Mouse (Mus musculus): ENCODE measurements around the gene Bfsp2.

Bfsp2 gene

GRCm38 (mm10) chr9:103480603-103481220 is 492 bp upstream of the Bfsp2 start:
- no peak for DNase-seq

GRCm38 (mm10) chr9:103475414-103475813 is 4.8 kb downstream of the Bfsp2 start:
- DNase-seq = no peak

- DNase-seq = no peak
These were observed 6.1 kb downstream of the Bfsp2 start for GRCm38 (mm10) chr9:103473915-103474688.

- DNase-seq = no peak
These were observed 8.4 kb downstream of the Bfsp2 start for GRCm38 (mm10) chr9:103471784-103472183.

- DNase-seq = peak; percentile 44
These were observed 10.7 kb downstream of the Bfsp2 start for GRCm38 (mm10) chr9:103469516-103469915.

- no peak for DNase-seq
These were observed 11.3 kb downstream of the Bfsp2 start for GRCm38 (mm10) chr9:103468911-103469310.

- no peak for DNase-seq
These were observed 14.5 kb downstream of the Bfsp2 start for GRCm38 (mm10) chr9:103465711-103466220.

GRCm38 (mm10) chr9:103465293-103465692 is 14.9 kb downstream of the Bfsp2 start:
- DNase-seq = no peak

GRCm38 (mm10) chr9:103463833-103464232 is 16.4 kb downstream of the Bfsp2 start:
- no peak for DNase-seq

- DNase-seq = no peak
These were observed 20.4 kb downstream of the Bfsp2 start for GRCm38 (mm10) chr9:103459839-103460238.

GRCm38 (mm10) chr9:103459307-103459706 is 20.9 kb downstream of the Bfsp2 start:
- DNase-seq = no peak

GRCm38 (mm10) chr9:103449651-103450050 is 30.6 kb downstream of the Bfsp2 start:
- no peak for DNase-seq

GRCm38 (mm10) chr9:103449092-103449491 is 31.1 kb downstream of the Bfsp2 start:
- DNase-seq = peak; percentile 36

- DNase-seq = no peak
These were observed 35.6 kb downstream of the Bfsp2 start for GRCm38 (mm10) chr9:103444656-103445055.

GRCm38 (mm10) chr9:103443824-103444185 is 36.4 kb downstream of the Bfsp2 start:
- DNase-seq = no peak

GRCm38 (mm10) chr9:103443121-103443823 is 36.9 kb downstream of the Bfsp2 start:
- DNase-seq = no peak

- peak; percentile 24 for DNase-seq
These were observed 39.6 kb downstream of the Bfsp2 start for GRCm38 (mm10) chr9:103440597-103440996.

GRCm38 (mm10) chr9:103437104-103437503 is 43.1 kb downstream of the Bfsp2 start:
- peak; percentile 55 for DNase-seq

- no peak for DNase-seq
These were observed 46.1 kb downstream of the Bfsp2 start for GRCm38 (mm10) chr9:103434116-103434515.

- DNase-seq = no peak
These were observed 48.0 kb downstream of the Bfsp2 start for GRCm38 (mm10) chr9:103432122-103432778.

GRCm38 (mm10) chr9:103431718-103432117 is 48.5 kb downstream of the Bfsp2 start:
- DNase-seq = no peak

GRCm38 (mm10) chr9:103430431-103431220 is 49.6 kb downstream of the Bfsp2 start:
- no peak for DNase-seq
